In the genomic region with DNA sequence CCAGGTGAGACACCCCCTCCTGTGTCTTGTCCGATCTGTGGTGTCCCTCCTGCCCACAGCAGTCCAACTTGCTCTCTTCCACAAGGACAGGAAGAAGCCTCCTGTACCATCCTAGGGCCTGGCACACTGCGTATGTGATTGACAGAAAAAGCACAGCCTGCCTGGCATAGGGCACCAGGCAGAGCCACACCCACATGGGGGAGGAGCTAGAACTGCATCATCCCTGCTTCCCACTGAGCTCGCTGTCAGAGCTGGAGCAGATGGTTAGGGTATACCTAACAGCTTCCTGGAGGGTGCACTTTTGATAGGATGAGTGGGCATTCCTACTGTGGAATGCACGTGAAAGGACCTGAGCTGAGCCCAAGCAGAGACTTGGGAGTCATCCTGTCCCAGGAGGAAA, we compare ENCODE assay signal across 9 mouse cellular contexts. TPM values are rescaled to one million over a fixed set of nuclear protein-coding genes. Genes with fewer than 3 reads are reported as not detected.
A peak's percentile ranks its signal among the peaks of the same experiment; 100 is the strongest.
DNase-seq lines count a peak whose midpoint lies in the region; ATAC-seq and TF ChIP-seq lines count a peak whose summit lies in the region.
"Had no signal": no experiment of that assay in that cellular context is flagged by ENCODE, and none has a peak within 500 bp of the region (broad histone marks: within the 10 kb centered on the region; RNA-seq: fewer than 3 reads in every experiment).

No protein-coding gene starts in this region.

- no peaks in the 10 kb centered on the region for H3K79me2 ChIP-seq in heart, adult 2 months (replicated peaks; ENCODE audit: control insufficient read depth, insufficient read depth, low read length)
- no peaks in the 10 kb centered on the region for H3K79me2 ChIP-seq in CH12.LX (replicated peaks; ENCODE audit: control insufficient read depth, extremely low read depth, insufficient read depth, poor library complexity, severe bottlenecking)

- H3K27me3 ChIP-seq in heart, embryonic 11.5 days (ENCODE audit: control insufficient read depth, insufficient read depth, low read length), result peaks cover 2% of the 10 kb centered on the region; the same call in 1 of the 2 replicates
- H3K27me3 ChIP-seq in heart, adult 2 months (ENCODE audit: control insufficient read depth, insufficient read depth, low read length), result no peaks in the 10 kb centered on the region
- no peaks in the 10 kb centered on the region for H3K27me3 ChIP-seq in CH12.LX (replicated peaks)
- H3K27me3 ChIP-seq in forebrain, embryonic 16.5 days (replicated peaks; ENCODE audit: control insufficient read depth, insufficient read depth, low read length), result 0 out of 2 replicates have a peak, but pooled peaks cover 2% of the 10 kb centered on the region
- no peaks in the 10 kb centered on the region for H3K27me3 ChIP-seq in liver, embryonic 16.5 days (ENCODE audit: control insufficient read depth, insufficient read depth, low read depth, low read length)
- no peaks in the 10 kb centered on the region for H3K27me3 ChIP-seq in stomach, postnatal 0 days (ENCODE audit: control insufficient read depth, insufficient read depth, low read length)
- H3K27me3 ChIP-seq: embryonic facial prominence, embryonic 13.5 days had no signal

- H3K9me3 ChIP-seq in heart, embryonic 11.5 days (replicated peaks; ENCODE audit: control insufficient read depth, low read length), result no peaks in the 10 kb centered on the region
- H3K9me3 ChIP-seq in CH12.LX (replicated peaks; ENCODE audit: low read length), result no peaks in the 10 kb centered on the region
- no peaks in the 10 kb centered on the region for H3K9me3 ChIP-seq in forebrain, embryonic 16.5 days (ENCODE audit: control insufficient read depth, low read length)
- no peaks in the 10 kb centered on the region for H3K9me3 ChIP-seq in liver, embryonic 16.5 days (replicated peaks; ENCODE audit: control insufficient read depth, low read length)
- H3K9me3 ChIP-seq in stomach, postnatal 0 days (ENCODE audit: control insufficient read depth, low read length), result no peaks in the 10 kb centered on the region
- H3K9me3 ChIP-seq: embryonic facial prominence, embryonic 13.5 days had no signal

- no peaks in the 10 kb centered on the region for H3K36me3 ChIP-seq in heart, embryonic 11.5 days (ENCODE audit: control insufficient read depth, insufficient read depth, low read length)
- no peaks in the 10 kb centered on the region for H3K36me3 ChIP-seq in heart, adult 2 months (ENCODE audit: control insufficient read depth, insufficient read depth, low read length)
- H3K36me3 ChIP-seq in CH12.LX (replicated peaks in 1 of 2; ENCODE audit: control insufficient read depth in 1 of 2, insufficient read depth in 1 of 2, low read length in 1 of 2), result peaks cover 63 to 96% of the 10 kb centered on the region in 2 experiments
- H3K36me3 ChIP-seq in forebrain, embryonic 16.5 days (ENCODE audit: control insufficient read depth, insufficient read depth), result no peaks in the 10 kb centered on the region
- H3K36me3 ChIP-seq in liver, embryonic 16.5 days (ENCODE audit: control insufficient read depth, insufficient read depth), result peaks cover 96% of the 10 kb centered on the region
- H3K36me3 ChIP-seq in stomach, postnatal 0 days (ENCODE audit: control insufficient read depth, insufficient read depth, low read length), result peaks cover 2% of the 10 kb centered on the region; the same call in 1 of the 2 replicates

- TF ChIP-seq CTCF in heart, adult 2 months (IDR thresholded peaks at IDR 0.05), result no peak
- TF ChIP-seq CTCF in CH12.LX (conservative IDR thresholded peaks at IDR 0.05 in 1 of 2, IDR thresholded peaks at IDR 0.05 in 1 of 2; ENCODE audit: low read depth in 2 of 2, low read length in 2 of 2), result no peak
- no peak for TF ChIP-seq CTCF in stomach, postnatal 0 days (IDR thresholded peaks at IDR 0.05; ENCODE audit: low read depth)

- TF ChIP-seq EP300 in heart, adult 2 months (IDR thresholded peaks at IDR 0.05; ENCODE audit: insufficient read depth, low read depth, low read length), result no peak
- TF ChIP-seq EP300 in CH12.LX (IDR thresholded peaks at IDR 0.05; ENCODE audit: low read length), result no peak
- TF ChIP-seq EP300 in stomach, postnatal 0 days (optimal IDR thresholded peaks at IDR 0.05), result no peak

- TF ChIP-seq RAD21 in CH12.LX (IDR thresholded peaks at IDR 0.05; ENCODE audit: low read depth, low read length), result no peak

- no peak overlapping the region for H3K4me2 ChIP-seq in heart, embryonic 11.5 days
- H3K4me2 ChIP-seq in CH12.LX (ENCODE audit: insufficient read depth, low read depth, poor library complexity, severe bottlenecking), result no peak overlapping the region
- no peak overlapping the region for H3K4me2 ChIP-seq in forebrain, embryonic 16.5 days (ENCODE audit: low read length)
- H3K4me2 ChIP-seq in liver, embryonic 16.5 days (ENCODE audit: low read depth, low read length), result no peak overlapping the region
- no peak overlapping the region for H3K4me2 ChIP-seq in stomach, postnatal 0 days (replicated peaks; ENCODE audit: low read depth)
- H3K4me2 ChIP-seq: embryonic facial prominence, embryonic 13.5 days had no signal

- in situ Hi-C loops in CH12.LX (cut with MboI; ENCODE audit: low pct_ligation_motif_present, low pct_unique_long_range_greater_than_20kb, low sequenced_read_pairs), result no loop called here

- no peak for DNase-seq in heart, adult 2 months
- DNase-seq in CH12.LX (ENCODE audit: extremely low read depth), result peak; percentile 43
- DNase-seq in stomach, postnatal 0 days (ENCODE audit: low spot score), result peak; percentile 43
- DNase-seq in adipocyte (ENCODE audit: low spot score), result no peak

- no peak for TF ChIP-seq POLR2A in heart, adult 2 months (IDR thresholded peaks at IDR 0.05; ENCODE audit: insufficient read depth, low read depth, low read length)
- TF ChIP-seq POLR2A in CH12.LX (IDR thresholded peaks at IDR 0.05; ENCODE audit: low read depth, low read length), result no peak

- dilution Hi-C loops in CH12.LX (cut with MboI; ENCODE audit: extremely low pct_ligation_motif_present, extremely low pct_unique_long_range_greater_than_20kb, low sequenced_read_pairs), result no loop called here

- ATAC-seq in heart, embryonic 11.5 days (replicated peaks; ENCODE audit: insufficient number of reproducible peaks, low FRiP score, low TSS enrichment), result 0 out of 2 replicates have a peak, but pooled peaks have one; percentile 40
- ATAC-seq in forebrain, embryonic 16.5 days, result peak; percentile 94
- peak; percentile 38 for ATAC-seq in liver, embryonic 16.5 days (ENCODE audit: low read depth)
- ATAC-seq in stomach, postnatal 0 days (ENCODE audit: low FRiP score, low TSS enrichment), result peak; percentile 22; the same call in 1 of the 2 replicates
- ATAC-seq in megakaryocyte-erythroid progenitor cell, adult 5-6 weeks (replicated peaks; ENCODE audit: low FRiP score, low TSS enrichment, poor library complexity, severe bottlenecking), result no peak

- intact Hi-C loops in heart, adult 2 months (cut with DNase I), result loop anchor here (10.0 kb wide), 1 partner anchor 158 kb away; no protein-coding TSS in a partner anchor

- WGBS in heart, embryonic 11.5 days (ENCODE audit: insufficient replicate concordance), result 39% methylated on average over 4 of the region's 4 CpGs
- 63% methylated on average over 4 of the region's 4 CpGs for WGBS in heart, adult 2 months
- WGBS in forebrain, embryonic 16.5 days, result 29% methylated on average over 4 of the region's 4 CpGs
- WGBS in liver, embryonic 16.5 days (ENCODE audit: insufficient replicate concordance), result 57% methylated on average over 4 of the region's 4 CpGs
- WGBS in stomach, postnatal 0 days, result 57% methylated on average over 4 of the region's 4 CpGs

- H3K9ac ChIP-seq in heart, embryonic 11.5 days (ENCODE audit: low read depth, low read length), result no peak overlapping the region
- H3K9ac ChIP-seq in heart, adult 2 months (ENCODE audit: low read depth, low read length), result no peak overlapping the region
- no peak overlapping the region for H3K9ac ChIP-seq in CH12.LX (ENCODE audit: insufficient read depth, low read depth)
- no peak overlapping the region for H3K9ac ChIP-seq in forebrain, embryonic 16.5 days (replicated peaks; ENCODE audit: low read depth, low read length)
- H3K9ac ChIP-seq in liver, embryonic 16.5 days (ENCODE audit: low read depth, low read length), result no peak overlapping the region
- H3K9ac ChIP-seq in stomach, postnatal 0 days (ENCODE audit: low read length), result no peak overlapping the region; the same call in 1 of the 2 replicates
- H3K9ac ChIP-seq: embryonic facial prominence, embryonic 13.5 days had no signal

- no peak overlapping the region for H3K27ac ChIP-seq in heart, embryonic 11.5 days (ENCODE audit: low read depth, low read length)
- no peak overlapping the region for H3K27ac ChIP-seq in heart, adult 2 months
- H3K27ac ChIP-seq in CH12.LX (ENCODE audit: insufficient read depth, low read depth), result no peak overlapping the region
- no peak overlapping the region for H3K27ac ChIP-seq in forebrain, embryonic 16.5 days (ENCODE audit: low read length)
- H3K27ac ChIP-seq in liver, embryonic 16.5 days (ENCODE audit: low read length), result no peak overlapping the region
- H3K27ac ChIP-seq in stomach, postnatal 0 days (replicated peaks), result no peak overlapping the region
- H3K27ac ChIP-seq: embryonic facial prominence, embryonic 13.5 days had no signal

- H3K4me1 ChIP-seq in heart, embryonic 11.5 days (ENCODE audit: control insufficient read depth, insufficient read depth, low read length), result peaks cover 3% of the 10 kb centered on the region; the same call in 1 of the 2 replicates
- H3K4me1 ChIP-seq in heart, adult 2 months (ENCODE audit: control insufficient read depth, insufficient read depth, low read length), result no peaks in the 10 kb centered on the region
- H3K4me1 ChIP-seq in CH12.LX (ENCODE audit: control insufficient read depth in 1 of 2, insufficient read depth in 2 of 2), result peaks cover 14 to 22% of the 10 kb centered on the region in 2 experiments
- peaks cover 12% of the 10 kb centered on the region for H3K4me1 ChIP-seq in forebrain, embryonic 16.5 days (replicated peaks; ENCODE audit: control insufficient read depth, insufficient read depth, low read length)
- H3K4me1 ChIP-seq in liver, embryonic 16.5 days (ENCODE audit: control insufficient read depth, low read depth, low read length), result peaks cover 18% of the 10 kb centered on the region
- no peaks in the 10 kb centered on the region for H3K4me1 ChIP-seq in stomach, postnatal 0 days (replicated peaks; ENCODE audit: control insufficient read depth, insufficient read depth)

- H3K4me3 ChIP-seq in heart, embryonic 11.5 days (ENCODE audit: low read depth, low read length), result no peak overlapping the region
- no peak overlapping the region for H3K4me3 ChIP-seq in heart, adult 2 months
- H3K4me3 ChIP-seq in CH12.LX (replicated peaks in 1 of 3; ENCODE audit: low read depth in 2 of 3, low read length in 2 of 3, poor library complexity in 1 of 3), result no peak overlapping the region
- H3K4me3 ChIP-seq in forebrain, embryonic 16.5 days (replicated peaks; ENCODE audit: low read length), result no peak overlapping the region
- no peak overlapping the region for H3K4me3 ChIP-seq in liver, embryonic 16.5 days (ENCODE audit: low read depth, low read length)
- no peak overlapping the region for H3K4me3 ChIP-seq in stomach, postnatal 0 days (ENCODE audit: low read depth, low read length)
- H3K4me3 ChIP-seq: embryonic facial prominence, embryonic 13.5 days had no signal

RNA-seq across cellular contexts. Expression of gene Ccdc24, which starts 9.5 kb away (rescaled TPM):
- 0.56 and 0.90 TPM in 2 replicates for polyA plus RNA-seq in heart, embryonic 11.5 days (2014; fragmentation: Nextera tagmentation; extraction: Ambion mirVana)
- under 1 TPM; 0.09 to 0.18 TPM for total RNA-seq in heart, adult 2 months (2021)
- 1.1 and 2.0 TPM in 2 replicates for polyA plus RNA-seq in heart, adult 2 months (2012; rRNA removed)
- total RNA-seq in CH12.LX (2012; rRNA removed) (0.46 and 0.93 TPM in 2 replicates), CH12.LX (2014; rRNA removed) (not detected in 2 replicates)
- polyA plus RNA-seq in CH12.LX (2012; ENCODE audit: insufficient read length, low read depth), result 0.40 and 0.81 TPM in 2 replicates
- 2.0 and 2.4 TPM in 2 replicates for polyA plus RNA-seq in forebrain, embryonic 16.5 days (2015; fragmentation: Nextera tagmentation; extraction: Ambion mirVana)
- polyA plus RNA-seq in liver, embryonic 16.5 days (2015; fragmentation: Nextera tagmentation; extraction: Ambion mirVana), result 0.88 and 1.1 TPM in 2 replicates
- polyA plus RNA-seq in stomach, postnatal 0 days (2015; fragmentation: Nextera tagmentation; extraction: Ambion mirVana), result 0.33 and 0.41 TPM in 2 replicates
- total RNA-seq in megakaryocyte-erythroid progenitor cell, adult 5-6 weeks (2014; fragmentation: Nextera tagmentation), result not detected in 2 replicates
- total RNA-seq in megakaryocyte-erythroid progenitor cell, adult 5-6 weeks (2017), result not detected in 2 replicates

RNA-seq across cellular contexts. Expression of gene B4galt2, which starts 20.5 kb away (rescaled TPM):
- 13.8 and 14.1 TPM in 2 replicates for polyA plus RNA-seq in heart, embryonic 11.5 days (2014; fragmentation: Nextera tagmentation; extraction: Ambion mirVana)
- total RNA-seq in heart, adult 2 months (2021), result 1 to 10 TPM; 4.0 to 4.3 TPM
- polyA plus RNA-seq in heart, adult 2 months (2012; rRNA removed), result 8.6 and 9.3 TPM in 2 replicates
- total RNA-seq in CH12.LX (2012; rRNA removed), result 0.25 and 0.29 TPM in 2 replicates
- not detected in 2 replicates for total RNA-seq in CH12.LX (2014; rRNA removed)
- 0.14 and 0.22 TPM in 2 replicates for polyA plus RNA-seq in CH12.LX (2012; ENCODE audit: insufficient read length, low read depth)
- 47.8 and 47.9 TPM in 2 replicates for polyA plus RNA-seq in forebrain, embryonic 16.5 days (2015; fragmentation: Nextera tagmentation; extraction: Ambion mirVana)
- polyA plus RNA-seq in liver, embryonic 16.5 days (2015; fragmentation: Nextera tagmentation; extraction: Ambion mirVana), result 0.76 and 1.3 TPM in 2 replicates
- 11.9 and 12.1 TPM in 2 replicates for polyA plus RNA-seq in stomach, postnatal 0 days (2015; fragmentation: Nextera tagmentation; extraction: Ambion mirVana)
- total RNA-seq in megakaryocyte-erythroid progenitor cell, adult 5-6 weeks (2014; fragmentation: Nextera tagmentation), result not detected in 2 replicates
- 2.8 TPM in 1 of 2 replicates, not detected in the other for total RNA-seq in megakaryocyte-erythroid progenitor cell, adult 5-6 weeks (2017)

RNA-seq across cellular contexts. Expression of gene Atp6v0b, which starts 24.3 kb away (rescaled TPM):
- 194 and 197 TPM in 2 replicates for polyA plus RNA-seq in heart, embryonic 11.5 days (2014; fragmentation: Nextera tagmentation; extraction: Ambion mirVana)
- total RNA-seq in heart, adult 2 months (2021), result 100 to 1,000 TPM; 109 to 124 TPM
- polyA plus RNA-seq in heart, adult 2 months (2012; rRNA removed), result 279 and 324 TPM in 2 replicates
- total RNA-seq in CH12.LX (2012; rRNA removed), result 169 and 186 TPM in 2 replicates
- 165 and 176 TPM in 2 replicates for total RNA-seq in CH12.LX (2014; rRNA removed)
- polyA plus RNA-seq in CH12.LX (2012; ENCODE audit: insufficient read length, low read depth), result 189 and 202 TPM in 2 replicates
- polyA plus RNA-seq in forebrain, embryonic 16.5 days (2015; fragmentation: Nextera tagmentation; extraction: Ambion mirVana), result 426 and 531 TPM in 2 replicates
- polyA plus RNA-seq in liver, embryonic 16.5 days (2015; fragmentation: Nextera tagmentation; extraction: Ambion mirVana), result 160 and 165 TPM in 2 replicates
- polyA plus RNA-seq in stomach, postnatal 0 days (2015; fragmentation: Nextera tagmentation; extraction: Ambion mirVana), result 242 and 249 TPM in 2 replicates
- 164 and 195 TPM in 2 replicates for total RNA-seq in megakaryocyte-erythroid progenitor cell, adult 5-6 weeks (2014; fragmentation: Nextera tagmentation)
- 40.6 and 60.1 TPM in 2 replicates for total RNA-seq in megakaryocyte-erythroid progenitor cell, adult 5-6 weeks (2017)

RNA-seq across cellular contexts. Expression of gene Slc6a9, which starts 28.5 kb away (rescaled TPM):
- polyA plus RNA-seq in heart, embryonic 11.5 days (2014; fragmentation: Nextera tagmentation; extraction: Ambion mirVana), result 8.7 and 15.2 TPM in 2 replicates
- total RNA-seq in heart, adult 2 months (2021), result 1 to 10 TPM; 2.5 to 3.4 TPM
- 6.9 and 9.2 TPM in 2 replicates for polyA plus RNA-seq in heart, adult 2 months (2012; rRNA removed)
- total RNA-seq in CH12.LX (2012; rRNA removed), result 3.9 and 15.6 TPM in 2 replicates
- 1.8 and 4.0 TPM in 2 replicates for total RNA-seq in CH12.LX (2014; rRNA removed)
- polyA plus RNA-seq in CH12.LX (2012; ENCODE audit: insufficient read length, low read depth), result 7.8 and 9.1 TPM in 2 replicates
- polyA plus RNA-seq in forebrain, embryonic 16.5 days (2015; fragmentation: Nextera tagmentation; extraction: Ambion mirVana), result 12.0 and 16.2 TPM in 2 replicates
- polyA plus RNA-seq in liver, embryonic 16.5 days (2015; fragmentation: Nextera tagmentation; extraction: Ambion mirVana), result 46.7 and 53.7 TPM in 2 replicates
- 20.6 and 25.2 TPM in 2 replicates for polyA plus RNA-seq in stomach, postnatal 0 days (2015; fragmentation: Nextera tagmentation; extraction: Ambion mirVana)
- 0.68 and 4.9 TPM in 2 replicates for total RNA-seq in megakaryocyte-erythroid progenitor cell, adult 5-6 weeks (2014; fragmentation: Nextera tagmentation)
- 0.23 TPM in 1 of 2 replicates, not detected in the other for total RNA-seq in megakaryocyte-erythroid progenitor cell, adult 5-6 weeks (2017)

RNA-seq across cellular contexts. Expression of gene Dph2, which starts 29.0 kb away (rescaled TPM):
- polyA plus RNA-seq in heart, embryonic 11.5 days (2014; fragmentation: Nextera tagmentation; extraction: Ambion mirVana), result 12.7 and 14.2 TPM in 2 replicates
- total RNA-seq in heart, adult 2 months (2021), result 1 to 10 TPM; 3.0 to 3.9 TPM
- 7.3 and 8.4 TPM in 2 replicates for polyA plus RNA-seq in heart, adult 2 months (2012; rRNA removed)
- total RNA-seq in CH12.LX (2012; rRNA removed) (19.8 and 25.8 TPM in 2 replicates), CH12.LX (2014; rRNA removed) (20.9 and 21.5 TPM in 2 replicates)
- 15.2 and 20.8 TPM in 2 replicates for polyA plus RNA-seq in CH12.LX (2012; ENCODE audit: insufficient read length, low read depth)
- polyA plus RNA-seq in forebrain, embryonic 16.5 days (2015; fragmentation: Nextera tagmentation; extraction: Ambion mirVana), result 29.8 and 30.1 TPM in 2 replicates
- 5.1 and 5.8 TPM in 2 replicates for polyA plus RNA-seq in liver, embryonic 16.5 days (2015; fragmentation: Nextera tagmentation; extraction: Ambion mirVana)
- polyA plus RNA-seq in stomach, postnatal 0 days (2015; fragmentation: Nextera tagmentation; extraction: Ambion mirVana), result 8.1 and 8.6 TPM in 2 replicates
- total RNA-seq in megakaryocyte-erythroid progenitor cell, adult 5-6 weeks (2014; fragmentation: Nextera tagmentation), result 12.8 and 24.7 TPM in 2 replicates
- 11.7 and 12.6 TPM in 2 replicates for total RNA-seq in megakaryocyte-erythroid progenitor cell, adult 5-6 weeks (2017)

Comparison
In these comparisons a context has a peak if more than half of its experiments do, and no peak if none do; other contexts are left out.
1. DNase-seq: peak in CH12.LX (single experiment) and stomach, postnatal 0 days (single experiment); none in heart, adult 2 months (0 of 2) and adipocyte (single experiment).